Mouse (Mus musculus) lung, adult 18-20 months (tissue): Measurements from ENCODE around the gene Pan3.

Experiments used
- DNase-seq, 2 experiments: peaks; one replicate each; pipeline ENCODE4 v3.0.0; 2022; ENCODE audit warnings: mixed read lengths in 2 of 2

Pan3 gene

GRCm38 (mm10) chr5:147565444-147565843 is 135.5 kb downstream of the Pan3 start:
- DNase-seq: no peak

- no peak for DNase-seq
Measured at GRCm38 (mm10) chr5:147566335-147566734, 136.4 kb downstream of the Pan3 start.

- no peak for DNase-seq
Measured at GRCm38 (mm10) chr5:147572695-147573094, 142.7 kb downstream of the Pan3 start.

GRCm38 (mm10) chr5:147573555-147573954 is 143.6 kb downstream of the Pan3 start:
- DNase-seq: no peak

GRCm38 (mm10) chr5:147574517-147574916 is 144.6 kb downstream of the Pan3 start:
- peak; percentile 50 to 54 for DNase-seq

- DNase-seq: no peak
Measured at GRCm38 (mm10) chr5:147577003-147577402, 147.0 kb downstream of the Pan3 start.

- no peak for DNase-seq
Measured at GRCm38 (mm10) chr5:147579148-147579547, 149.2 kb downstream of the Pan3 start.

GRCm38 (mm10) chr5:147579691-147580090 is 149.7 kb downstream of the Pan3 start:
- DNase-seq: no peak

- DNase-seq: peak in 1 of 2 experiments; percentile 15
Measured at GRCm38 (mm10) chr5:147580181-147580580, 150.2 kb downstream of the Pan3 start.

GRCm38 (mm10) chr5:147583702-147584298 is 153.8 kb downstream of the Pan3 start:
- peak; percentile 68 to 75 for DNase-seq

GRCm38 (mm10) chr5:147584648-147585047 is 154.7 kb downstream of the Pan3 start:
- DNase-seq: peak; percentile 45 to 63

GRCm38 (mm10) chr5:147585070-147585469 is 155.1 kb downstream of the Pan3 start:
- peak; percentile 26 to 56 for DNase-seq

GRCm38 (mm10) chr5:147589814-147590213 is 159.9 kb downstream of the Pan3 start:
- peak; percentile 16 to 23 for DNase-seq

GRCm38 (mm10) chr5:147597825-147598224 is 167.9 kb downstream of the Pan3 start:
- DNase-seq: no peak
